ENCODE assay signal across 8 mouse cellular contexts in genomic region chr11:49250422-49251379, GRCm38 (mm10). TPM values are rescaled to one million over a fixed set of nuclear protein-coding genes. Genes with fewer than 3 reads are reported as not detected.
DNase-seq lines count a peak whose midpoint lies in the region; ATAC-seq and TF ChIP-seq lines count a peak whose summit lies in the region.

No protein-coding gene starts in this region.

- peak overlapping the region; percentile 96 for H3K27ac ChIP-seq in gastrocnemius, adult 2 months
- peak overlapping the region; percentile 78 for H3K27ac ChIP-seq in hindbrain, embryonic 16.5 days (ENCODE audit: low read depth, low read length)

- peaks cover 37% of the 10 kb centered on the region for H3K4me1 ChIP-seq in hindbrain, embryonic 16.5 days (ENCODE audit: control insufficient read depth, insufficient read depth, low read depth, low read length)

- H3K36me3 ChIP-seq in hindbrain, embryonic 16.5 days (ENCODE audit: control insufficient read depth, insufficient read depth, low read length): no peaks in the 10 kb centered on the region

- peak overlapping the region; percentile 76 for H3K4me3 ChIP-seq in gastrocnemius, adult 2 months
- H3K4me3 ChIP-seq in hindbrain, embryonic 16.5 days (ENCODE audit: low read length): peak overlapping the region; percentile 67

- TF ChIP-seq CTCF in gastrocnemius, adult 2 months (IDR thresholded peaks at IDR 0.05): peak; percentile 50

- no peaks in the 10 kb centered on the region for H3K9me3 ChIP-seq in hindbrain, embryonic 16.5 days (ENCODE audit: control insufficient read depth, low read length)

- intact Hi-C loops in gastrocnemius, adult 2 months (cut with DNase I): loop anchor here (5.0 kb wide), 1 partner anchor 378 kb away; the partner anchor contains the start of gene Irgm1
- intact Hi-C loops in left cerebral cortex, postnatal 25 days (cut with DNase I): loop anchor here (5.0 to 10.0 kb wide), 2 partner anchors 393 to 446 kb away; partner anchors contain the start of gene Rack1

- peak overlapping the region; percentile 90 for H3K4me2 ChIP-seq in hindbrain, embryonic 16.5 days (ENCODE audit: low read length)

- WGBS in hindbrain, embryonic 16.5 days: 2% methylated on average over 44 of the region's 45 CpGs

- peak; percentile 63 for ATAC-seq in common myeloid progenitor, adult 5-6 weeks (replicated peaks; ENCODE audit: low read depth, poor library complexity, severe bottlenecking)
- ATAC-seq in hindbrain, embryonic 16.5 days: peak; percentile 92
- peak; percentile 51 for ATAC-seq in megakaryocyte-erythroid progenitor cell, adult 5-6 weeks (replicated peaks; ENCODE audit: low FRiP score, low TSS enrichment, poor library complexity, severe bottlenecking)

- DNase-seq in adrenal gland, adult (ENCODE audit: inconsistent age in 2 of 2, low spot score in 1 of 2): peak; percentile 95 to 98
- peak; percentile 95 for DNase-seq in gastrocnemius, adult 2 months
- peak; percentile 64 to 72 for DNase-seq in left cerebral cortex, postnatal 25 days (ENCODE audit: low spot score in 2 of 2)
- peak; percentile 78 to 79 for DNase-seq in right cerebral cortex, postnatal 10 days (ENCODE audit: low spot score in 2 of 2)
- DNase-seq in urinary bladder, postnatal 14 days (ENCODE audit: low spot score): peak; percentile 93

- peak overlapping the region; percentile 86 for H3K9ac ChIP-seq in hindbrain, embryonic 16.5 days (ENCODE audit: low read depth, low read length)

- no peaks in the 10 kb centered on the region for H3K27me3 ChIP-seq in hindbrain, embryonic 16.5 days (replicated peaks; ENCODE audit: control insufficient read depth, insufficient read depth, low read length)

RNA-seq across cellular contexts. Expression of gene Mgat1, which starts 6.7 kb away (rescaled TPM):
- 54.5 and 81.2 TPM in 2 replicates for total RNA-seq in common myeloid progenitor, adult 5-6 weeks (2017)
- total RNA-seq in gastrocnemius, adult 2 months (2021): 10 to 100 TPM; 42.0 to 48.0 TPM
- 34.5 and 38.2 TPM in 2 replicates for polyA plus RNA-seq in hindbrain, embryonic 16.5 days (2015; fragmentation: Nextera tagmentation; extraction: Ambion mirVana)
- total RNA-seq in left cerebral cortex, postnatal 25 days (2021): 10 to 100 TPM; 69.0 to 79.2 TPM
- 47.4 and 53.5 TPM in 2 replicates for total RNA-seq in megakaryocyte-erythroid progenitor cell, adult 5-6 weeks (2014; fragmentation: Nextera tagmentation)
- total RNA-seq in megakaryocyte-erythroid progenitor cell, adult 5-6 weeks (2017): 28.1 and 34.2 TPM in 2 replicates

RNA-seq across cellular contexts. Expression of gene Olfr1393, which starts 27.4 kb away (rescaled TPM):
- total RNA-seq in common myeloid progenitor, adult 5-6 weeks (2017): not detected in 2 replicates
- total RNA-seq in gastrocnemius, adult 2 months (2021): not detected
- polyA plus RNA-seq in hindbrain, embryonic 16.5 days (2015; fragmentation: Nextera tagmentation; extraction: Ambion mirVana): 0.08 TPM in 1 of 2 replicates, not detected in the other
- under 1 TPM; 0.23 to 0.34 TPM for total RNA-seq in left cerebral cortex, postnatal 25 days (2021)
- not detected in 2 replicates for total RNA-seq in megakaryocyte-erythroid progenitor cell, adult 5-6 weeks (2014; fragmentation: Nextera tagmentation)
- not detected in 2 replicates for total RNA-seq in megakaryocyte-erythroid progenitor cell, adult 5-6 weeks (2017)

RNA-seq across cellular contexts. Expression of gene Olfr1392, which starts 34.4 kb away (rescaled TPM):
- total RNA-seq in common myeloid progenitor, adult 5-6 weeks (2017): not detected in 2 replicates
- total RNA-seq in gastrocnemius, adult 2 months (2021): not detected
- polyA plus RNA-seq in hindbrain, embryonic 16.5 days (2015; fragmentation: Nextera tagmentation; extraction: Ambion mirVana): 0.13 TPM in 1 of 2 replicates, not detected in the other
- total RNA-seq in left cerebral cortex, postnatal 25 days (2021): under 1 TPM in 1 of 2 experiments, not detected in 1; 0.14 TPM
- total RNA-seq in megakaryocyte-erythroid progenitor cell, adult 5-6 weeks (2014; fragmentation: Nextera tagmentation): not detected in 2 replicates
- not detected in 2 replicates for total RNA-seq in megakaryocyte-erythroid progenitor cell, adult 5-6 weeks (2017)

RNA-seq across cellular contexts. Expression of gene Zfp62, which starts 47.6 kb away (rescaled TPM):
- total RNA-seq in common myeloid progenitor, adult 5-6 weeks (2017): 149 and 168 TPM in 2 replicates
- 10 to 100 TPM; 25.8 to 32.6 TPM for total RNA-seq in gastrocnemius, adult 2 months (2021)
- 35.3 and 38.0 TPM in 2 replicates for polyA plus RNA-seq in hindbrain, embryonic 16.5 days (2015; fragmentation: Nextera tagmentation; extraction: Ambion mirVana)
- total RNA-seq in left cerebral cortex, postnatal 25 days (2021): 10 to 100 TPM; 51.8 to 58.5 TPM
- 56.5 and 67.6 TPM in 2 replicates for total RNA-seq in megakaryocyte-erythroid progenitor cell, adult 5-6 weeks (2014; fragmentation: Nextera tagmentation)
- 102 and 160 TPM in 2 replicates for total RNA-seq in megakaryocyte-erythroid progenitor cell, adult 5-6 weeks (2017)

RNA-seq across cellular contexts. Expression of gene Olfr10, which starts 53.8 kb away (rescaled TPM):
- not detected in 2 replicates for total RNA-seq in common myeloid progenitor, adult 5-6 weeks (2017)
- total RNA-seq in gastrocnemius, adult 2 months (2021): not detected
- polyA plus RNA-seq in hindbrain, embryonic 16.5 days (2015; fragmentation: Nextera tagmentation; extraction: Ambion mirVana): not detected in 2 replicates
- total RNA-seq in left cerebral cortex, postnatal 25 days (2021): not detected
- total RNA-seq in megakaryocyte-erythroid progenitor cell, adult 5-6 weeks (2014; fragmentation: Nextera tagmentation): not detected in 2 replicates
- not detected in 2 replicates for total RNA-seq in megakaryocyte-erythroid progenitor cell, adult 5-6 weeks (2017)

Comparison
In these comparisons a context has a peak if more than half of its experiments do, and no peak if none do; other contexts are left out.
1. Peak in every context shown above with its lines: DNase-seq, ATAC-seq, H3K4me3 ChIP-seq and H3K27ac ChIP-seq.